In the genomic region with DNA sequence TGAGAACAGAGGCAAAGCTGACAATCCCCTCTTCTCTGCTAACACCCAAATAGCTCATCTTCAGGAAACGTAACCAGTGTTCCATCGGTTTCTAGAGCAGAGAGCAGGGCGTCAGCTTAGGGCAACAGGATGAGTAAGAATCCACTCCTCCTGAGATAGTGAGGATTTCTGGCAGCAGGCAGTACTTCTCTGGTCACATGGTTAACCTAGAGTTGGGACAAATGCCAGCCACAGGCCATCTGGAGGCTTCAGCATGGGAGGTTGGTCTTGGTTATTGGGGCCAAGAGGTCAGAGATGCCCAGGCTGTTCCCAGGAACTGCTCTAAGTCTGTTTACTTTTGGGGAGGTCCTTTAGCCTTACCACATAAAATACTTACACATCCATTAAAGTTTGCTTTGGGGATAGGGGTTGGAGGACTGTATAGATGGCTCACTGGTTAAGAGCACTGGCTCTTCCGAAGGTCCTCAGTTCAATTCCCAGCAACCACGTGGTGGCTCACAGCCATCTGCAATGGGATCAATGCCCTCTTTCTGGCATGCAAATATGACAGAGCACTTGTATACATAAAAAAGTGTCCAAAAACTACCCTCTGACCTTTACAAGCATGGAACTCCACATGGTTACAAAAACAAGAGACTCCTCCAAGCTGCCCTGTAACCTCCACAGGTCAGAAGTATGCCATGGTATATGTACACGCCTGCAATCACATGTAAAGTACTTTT, we compare ENCODE assay signal across 10 mouse cellular contexts. TPM values are rescaled to one million over a fixed set of nuclear protein-coding genes. Genes with fewer than 3 reads are reported as not detected.
DNase-seq lines count a peak whose midpoint lies in the region; ATAC-seq lines count a peak whose summit lies in the region.
"Had no signal": no experiment of that assay in that cellular context is flagged by ENCODE, and none has a peak within 500 bp of the region (broad histone marks: within the 10 kb centered on the region; RNA-seq: fewer than 3 reads in every experiment).

No protein-coding gene starts in this region.

- no peaks in the 10 kb centered on the region for H3K4me1 ChIP-seq in kidney, embryonic 15.5 days
- peaks cover 21% of the 10 kb centered on the region for H3K4me1 ChIP-seq in heart, embryonic 12.5 days (replicated peaks)
- no peaks in the 10 kb centered on the region for H3K4me1 ChIP-seq in liver, embryonic 16.5 days (ENCODE audit: control insufficient read depth, low read depth, low read length)
- H3K4me1 ChIP-seq: embryonic facial prominence, embryonic 12.5 days had no signal

- no peak overlapping the region for H3K4me2 ChIP-seq in kidney, embryonic 15.5 days
- no peak overlapping the region for H3K4me2 ChIP-seq in heart, embryonic 12.5 days
- H3K4me2 ChIP-seq in liver, embryonic 16.5 days (ENCODE audit: low read depth, low read length), result no peak overlapping the region
- H3K4me2 ChIP-seq: embryonic facial prominence, embryonic 12.5 days had no signal

- no peaks in the 10 kb centered on the region for H3K9me3 ChIP-seq in kidney, embryonic 15.5 days (replicated peaks)
- no peaks in the 10 kb centered on the region for H3K9me3 ChIP-seq in heart, embryonic 12.5 days (replicated peaks)
- H3K9me3 ChIP-seq in liver, embryonic 16.5 days (replicated peaks; ENCODE audit: control insufficient read depth, low read length), result no peaks in the 10 kb centered on the region
- H3K9me3 ChIP-seq: embryonic facial prominence, embryonic 12.5 days had no signal

- DNase-seq in kidney, adult 18-20 months, result peak; percentile 40
- DNase-seq in adrenal gland, adult 8-10 months, result peak; percentile 67
- DNase-seq in layer of hippocampus, postnatal 25 days (ENCODE audit: extremely low spot score in 1 of 2, low spot score in 1 of 2), result no peak
- DNase-seq in right cerebral cortex, postnatal 14 days, result no peak
- no peak for DNase-seq in right cerebral cortex, adult 2 months (ENCODE audit: low spot score in 2 of 2)
- DNase-seq: thymus, postnatal 25 days had no signal

- no peak overlapping the region for H3K4me3 ChIP-seq in kidney, embryonic 15.5 days (replicated peaks)
- H3K4me3 ChIP-seq in heart, embryonic 12.5 days, result no peak overlapping the region
- H3K4me3 ChIP-seq in liver, embryonic 16.5 days (ENCODE audit: low read depth, low read length), result no peak overlapping the region
- H3K4me3 ChIP-seq: embryonic facial prominence, embryonic 12.5 days had no signal

- no peaks in the 10 kb centered on the region for H3K27me3 ChIP-seq in kidney, embryonic 15.5 days
- H3K27me3 ChIP-seq in heart, embryonic 12.5 days (replicated peaks), result no peaks in the 10 kb centered on the region
- H3K27me3 ChIP-seq in liver, embryonic 16.5 days (ENCODE audit: control insufficient read depth, insufficient read depth, low read depth, low read length), result no peaks in the 10 kb centered on the region
- H3K27me3 ChIP-seq: embryonic facial prominence, embryonic 12.5 days had no signal

- no peak overlapping the region for H3K27ac ChIP-seq in kidney, embryonic 15.5 days
- H3K27ac ChIP-seq in heart, embryonic 12.5 days (ENCODE audit: poor library complexity, severe bottlenecking), result no peak overlapping the region; the same call in 1 of the 2 replicates
- no peak overlapping the region for H3K27ac ChIP-seq in liver, embryonic 16.5 days (ENCODE audit: low read length)
- H3K27ac ChIP-seq: embryonic facial prominence, embryonic 12.5 days had no signal

- no peak overlapping the region for H3K9ac ChIP-seq in kidney, embryonic 15.5 days
- no peak overlapping the region for H3K9ac ChIP-seq in heart, embryonic 12.5 days
- no peak overlapping the region for H3K9ac ChIP-seq in liver, embryonic 16.5 days (ENCODE audit: low read depth, low read length)
- H3K9ac ChIP-seq: embryonic facial prominence, embryonic 12.5 days had no signal

- 63% methylated on average over 6 of the region's 6 CpGs for WGBS in kidney, embryonic 15.5 days
- WGBS in heart, embryonic 12.5 days, result 59% methylated on average over 6 of the region's 6 CpGs
- 72% methylated on average over 6 of the region's 6 CpGs for WGBS in liver, embryonic 16.5 days (ENCODE audit: insufficient replicate concordance)

- ATAC-seq in kidney, embryonic 15.5 days (replicated peaks; ENCODE audit: low FRiP score), result no peak
- ATAC-seq in heart, embryonic 12.5 days (ENCODE audit: insufficient number of reproducible peaks, low FRiP score), result 0 out of 2 replicates have a peak, but pooled peaks have one; percentile 42
- peak; percentile 55 for ATAC-seq in liver, embryonic 16.5 days (ENCODE audit: low read depth)

- peaks cover 63% of the 10 kb centered on the region for H3K36me3 ChIP-seq in kidney, embryonic 15.5 days
- peaks cover 50% of the 10 kb centered on the region for H3K36me3 ChIP-seq in heart, embryonic 12.5 days
- H3K36me3 ChIP-seq in liver, embryonic 16.5 days (ENCODE audit: control insufficient read depth, insufficient read depth), result peaks cover 29% of the 10 kb centered on the region

RNA-seq across cellular contexts. Expression of a gene that starts 9.4 kb away (rescaled TPM):
- 15.7 and 17.9 TPM in 2 replicates for polyA plus RNA-seq in kidney, embryonic 15.5 days (2015; fragmentation: Nextera tagmentation; extraction: Ambion mirVana)
- 10 to 100 TPM; 42.3 to 71.6 (median 53.0) TPM for total RNA-seq in adrenal gland, adult 8-10 months (2022)
- polyA plus RNA-seq in heart, embryonic 12.5 days (2016; fragmentation: Nextera tagmentation; extraction: Ambion mirVana), result 12.6 and 15.6 TPM in 2 replicates
- 7.8 and 9.5 TPM in 2 replicates for polyA plus RNA-seq in liver, embryonic 16.5 days (2015; fragmentation: Nextera tagmentation; extraction: Ambion mirVana)
- total RNA-seq in layer of hippocampus, postnatal 25 days (2021), result 100 to 1,000 TPM; 185 to 186 TPM

RNA-seq across cellular contexts. Expression of a gene that starts 32.4 kb away (rescaled TPM):
- 8.3 and 8.5 TPM in 2 replicates for polyA plus RNA-seq in kidney, embryonic 15.5 days (2015; fragmentation: Nextera tagmentation; extraction: Ambion mirVana)
- 10 to 100 TPM in 1 of 4 experiments, 1 to 10 TPM in 3; 4.3 to 10.6 (median 6.8) TPM for total RNA-seq in adrenal gland, adult 8-10 months (2022)
- 1.6 and 2.0 TPM in 2 replicates for polyA plus RNA-seq in heart, embryonic 12.5 days (2016; fragmentation: Nextera tagmentation; extraction: Ambion mirVana)
- polyA plus RNA-seq in liver, embryonic 16.5 days (2015; fragmentation: Nextera tagmentation; extraction: Ambion mirVana), result 1.1 and 1.2 TPM in 2 replicates
- 10 to 100 TPM; 59.6 to 66.3 TPM for total RNA-seq in layer of hippocampus, postnatal 25 days (2021)

RNA-seq across cellular contexts. Expression of a gene that starts 46.4 kb away (rescaled TPM):
- 15.1 and 15.9 TPM in 2 replicates for polyA plus RNA-seq in kidney, embryonic 15.5 days (2015; fragmentation: Nextera tagmentation; extraction: Ambion mirVana)
- total RNA-seq in adrenal gland, adult 8-10 months (2022), result 10 to 100 TPM; 30.8 to 55.1 (median 46.6) TPM
- polyA plus RNA-seq in heart, embryonic 12.5 days (2016; fragmentation: Nextera tagmentation; extraction: Ambion mirVana), result 4.5 and 4.7 TPM in 2 replicates
- 2.1 TPM in 2 replicates for polyA plus RNA-seq in liver, embryonic 16.5 days (2015; fragmentation: Nextera tagmentation; extraction: Ambion mirVana)
- total RNA-seq in layer of hippocampus, postnatal 25 days (2021), result 10 to 100 TPM; 45.4 to 48.5 TPM

Comparison
In these comparisons a context has a peak if more than half of its experiments do, and no peak if none do; other contexts are left out.
1. DNase-seq: peak in kidney, adult 18-20 months (single experiment) and adrenal gland, adult 8-10 months (single experiment); none in layer of hippocampus, postnatal 25 days (0 of 2), right cerebral cortex, postnatal 14 days (single experiment) and right cerebral cortex, adult 2 months (0 of 2).